Mouse (Mus musculus): Measurements from ENCODE around the gene Dnajc19. TPM values are rescaled to one million over a fixed set of nuclear protein-coding genes. Genes with fewer than 3 reads are reported as not detected.
"Not testable (repeated sequence)": the region's sequence is repeated elsewhere in the genome, so short reads cannot be mapped to it uniquely, and the experiment has no call there.

The Dnajc19 gene
- polyA plus RNA-seq, 1 experiment, result 72.0 TPM

DNA sequence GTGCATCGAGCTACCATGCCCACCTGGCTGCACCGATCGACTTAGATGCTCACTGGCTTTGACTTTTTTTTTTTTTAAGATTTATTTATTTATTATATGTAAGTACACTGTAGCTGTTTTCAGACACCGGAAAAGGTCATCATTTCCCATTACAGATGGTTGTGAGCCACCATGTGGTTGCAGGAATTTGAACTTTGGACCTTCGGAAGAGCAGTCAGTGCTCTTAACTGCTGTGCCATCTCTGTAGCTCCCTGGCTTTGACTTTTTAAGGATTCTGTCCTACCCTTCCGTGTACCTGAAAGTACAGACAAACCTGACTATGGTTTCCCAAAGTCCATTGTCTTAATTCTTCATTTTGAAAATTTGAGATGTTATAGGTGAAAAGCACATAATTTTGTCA is 8.4 kb downstream of the Dnajc19 start:
- no peaks in the 10 kb centered on the region for H3K4me1 ChIP-seq (ENCODE audit: control insufficient read depth, insufficient read depth, low read length)
- H3K4me3 ChIP-seq (replicated peaks; ENCODE audit: insufficient read depth, low read depth, low read length), result no peak overlapping the region
- no peak overlapping the region for H3K27ac ChIP-seq (ENCODE audit: insufficient read depth, low read length)
- no peak for DNase-seq
- WGBS, result 94% methylated on average over 6 of the region's 6 CpGs
- H3K27me3 ChIP-seq (ENCODE audit: control insufficient read depth, insufficient read depth, low read length), result no peaks in the 10 kb centered on the region
- TF ChIP-seq CTCF (IDR thresholded peaks at IDR 0.05; ENCODE audit: borderline replicate concordance, insufficient read depth, low read depth, low read length), result no peak
- no peak for TF ChIP-seq POLR2A (IDR thresholded peaks at IDR 0.05; ENCODE audit: borderline replicate concordance, insufficient read depth, low read length)

DNA sequence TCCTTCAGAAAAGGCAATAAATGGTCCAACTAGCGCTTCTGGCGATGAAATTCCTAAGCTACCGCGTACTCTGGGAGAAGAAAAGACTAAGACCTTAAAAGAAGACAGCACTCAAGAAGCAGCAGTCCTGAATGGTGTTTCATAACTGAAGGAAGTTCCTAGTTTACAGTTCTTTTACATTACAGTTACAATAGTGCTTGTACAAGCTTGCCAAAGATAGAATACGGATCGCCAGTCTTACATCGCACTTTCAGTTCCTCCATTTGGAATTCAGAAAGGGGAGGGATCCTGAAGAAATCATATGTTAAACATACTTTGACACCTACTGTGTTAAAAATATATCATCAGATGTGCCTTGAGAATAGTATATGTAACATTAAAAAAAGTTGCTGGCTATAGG is 12.2 kb downstream of the Dnajc19 start:
- 91% methylated on average over 7 of the region's 7 CpGs for WGBS
- not testable (repeated sequence) for H3K4me1 ChIP-seq (ENCODE audit: control insufficient read depth, insufficient read depth, low read length); H3K27me3 ChIP-seq (ENCODE audit: control insufficient read depth, insufficient read depth, low read length); DNase-seq; H3K4me3 ChIP-seq (replicated peaks; ENCODE audit: insufficient read depth, low read depth, low read length); H3K27ac ChIP-seq (ENCODE audit: insufficient read depth, low read length)

DNA sequence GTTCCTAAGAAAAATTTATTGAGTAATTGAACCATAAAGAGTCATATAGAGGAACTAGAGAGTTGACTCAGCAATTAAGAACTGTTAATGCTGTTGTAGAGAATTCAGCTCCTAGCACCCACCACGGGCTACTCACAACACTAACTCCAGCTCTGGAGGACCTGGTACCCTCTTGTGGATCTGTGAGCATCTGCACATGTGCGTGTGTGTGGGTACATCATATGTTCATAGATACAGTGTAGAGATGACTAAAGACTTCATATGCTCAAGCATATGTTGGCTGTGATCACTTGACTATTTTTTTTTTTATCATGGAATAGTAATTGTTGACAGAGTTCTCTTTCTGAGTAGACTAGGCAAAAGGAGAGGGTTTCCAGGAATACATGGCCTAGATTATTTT is 18.8 kb downstream of the Dnajc19 start:
- WGBS, result 88% methylated on average over 2 of the region's 2 CpGs
- H3K4me3 ChIP-seq (replicated peaks; ENCODE audit: insufficient read depth, low read depth, low read length), result no peak overlapping the region
- DNase-seq, result no peak
- no peaks in the 10 kb centered on the region for H3K27me3 ChIP-seq (ENCODE audit: control insufficient read depth, insufficient read depth, low read length)
- TF ChIP-seq POLR2A (IDR thresholded peaks at IDR 0.05; ENCODE audit: borderline replicate concordance, insufficient read depth, low read length), result no peak
- TF ChIP-seq CTCF (IDR thresholded peaks at IDR 0.05; ENCODE audit: borderline replicate concordance, insufficient read depth, low read depth, low read length), result no peak
- no peak overlapping the region for H3K27ac ChIP-seq (ENCODE audit: insufficient read depth, low read length)
- H3K4me1 ChIP-seq (ENCODE audit: control insufficient read depth, insufficient read depth, low read length), result no peaks in the 10 kb centered on the region

DNA sequence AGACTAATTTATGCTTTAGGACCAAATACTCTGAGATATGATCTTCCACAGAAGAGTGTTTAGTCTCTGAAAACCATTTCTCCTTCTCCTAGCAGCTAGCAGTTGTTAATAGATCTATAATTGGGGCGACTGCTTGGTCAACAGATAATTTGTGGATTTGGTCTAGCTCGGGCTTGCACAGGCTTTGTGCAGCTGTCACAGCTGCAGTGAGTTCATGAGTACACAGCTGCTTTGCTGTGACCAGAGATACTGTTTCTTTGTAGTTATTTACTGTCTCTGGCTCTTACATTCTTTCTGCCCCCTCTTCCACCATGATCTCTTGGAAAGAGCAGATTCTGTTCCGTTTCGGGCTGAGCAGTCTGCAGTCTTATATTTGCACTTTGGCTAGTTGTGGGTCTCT is 39.1 kb downstream of the Dnajc19 start:
- Histone ChIP-seq H3K4me1 (ENCODE audit: control insufficient read depth, insufficient read depth, low read length) (no peaks in the 10 kb centered on the region), H3K4me3 (replicated peaks; ENCODE audit: insufficient read depth, low read depth, low read length) (no peak overlapping the region), H3K27me3 (ENCODE audit: control insufficient read depth, insufficient read depth, low read length) (no peaks in the 10 kb centered on the region), H3K27ac (ENCODE audit: insufficient read depth, low read length) (no peak overlapping the region)
- DNase-seq, result no peak
- TF ChIP-seq CTCF (IDR thresholded peaks at IDR 0.05; ENCODE audit: borderline replicate concordance, insufficient read depth, low read depth, low read length) (no peak), POLR2A (IDR thresholded peaks at IDR 0.05; ENCODE audit: borderline replicate concordance, insufficient read depth, low read length) (no peak)
- WGBS, result 92% methylated on average over 4 of the region's 4 CpGs

DNA sequence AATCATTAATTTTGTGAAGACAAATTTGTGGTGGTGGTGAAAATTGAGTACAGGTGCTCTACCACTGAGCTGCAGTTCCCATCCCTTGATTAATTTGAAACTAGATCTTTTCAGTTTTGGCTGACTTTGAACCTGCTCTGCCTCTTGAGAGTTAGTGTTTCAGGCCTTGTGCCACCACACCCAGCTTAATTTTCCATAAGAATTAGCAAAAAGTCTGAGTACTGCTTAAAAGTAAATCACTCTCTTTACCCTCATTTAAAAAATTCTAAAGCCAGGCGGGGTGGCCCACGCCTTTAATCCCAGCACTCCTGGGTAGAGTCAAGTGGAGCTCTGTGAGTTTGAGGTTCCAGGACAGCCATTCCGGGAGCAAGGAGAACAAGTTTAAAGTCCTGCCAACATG is 45.4 kb downstream of the Dnajc19 start:
- TF ChIP-seq POLR2A (IDR thresholded peaks at IDR 0.05; ENCODE audit: borderline replicate concordance, insufficient read depth, low read length), result no peak
- TF ChIP-seq CTCF (IDR thresholded peaks at IDR 0.05; ENCODE audit: borderline replicate concordance, insufficient read depth, low read depth, low read length), result no peak
- no peak overlapping the region for H3K4me3 ChIP-seq (replicated peaks; ENCODE audit: insufficient read depth, low read depth, low read length)
- H3K27ac ChIP-seq (ENCODE audit: insufficient read depth, low read length), result no peak overlapping the region
- H3K27me3 ChIP-seq (ENCODE audit: control insufficient read depth, insufficient read depth, low read length), result no peaks in the 10 kb centered on the region
- no peak for DNase-seq
- 86% methylated on average over 3 of the region's 3 CpGs for WGBS
- no peaks in the 10 kb centered on the region for H3K4me1 ChIP-seq (ENCODE audit: control insufficient read depth, insufficient read depth, low read length)

DNA sequence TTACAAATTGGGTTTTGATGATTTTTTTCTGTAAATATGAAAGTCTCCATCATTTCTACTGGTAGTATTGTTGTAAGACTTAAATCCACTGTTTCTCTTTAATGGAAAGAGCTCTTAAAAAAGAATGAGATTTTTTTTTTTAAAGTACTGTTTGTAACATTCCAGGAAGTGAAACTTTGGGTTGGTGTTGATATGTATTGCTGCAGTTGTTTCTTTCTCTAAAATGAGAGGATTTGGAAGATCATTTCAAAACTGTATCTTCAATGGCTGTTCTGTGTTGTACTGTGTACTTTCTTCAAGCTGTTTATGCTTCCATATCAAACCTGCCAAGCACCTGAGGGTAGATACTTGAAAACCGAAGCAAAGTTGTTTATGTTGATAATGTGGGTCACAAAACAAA is 46.3 kb downstream of the Dnajc19 start:
- H3K27me3 ChIP-seq (ENCODE audit: control insufficient read depth, insufficient read depth, low read length), result no peaks in the 10 kb centered on the region
- DNase-seq, result no peak
- TF ChIP-seq CTCF (IDR thresholded peaks at IDR 0.05; ENCODE audit: borderline replicate concordance, insufficient read depth, low read depth, low read length) (no peak), POLR2A (IDR thresholded peaks at IDR 0.05; ENCODE audit: borderline replicate concordance, insufficient read depth, low read length) (no peak)
- H3K4me3 ChIP-seq (replicated peaks; ENCODE audit: insufficient read depth, low read depth, low read length), result no peak overlapping the region
- no peaks in the 10 kb centered on the region for H3K4me1 ChIP-seq (ENCODE audit: control insufficient read depth, insufficient read depth, low read length)
- H3K27ac ChIP-seq (ENCODE audit: insufficient read depth, low read length), result no peak overlapping the region
- WGBS, result 62% methylated on average over 1 of the region's 1 CpGs

DNA sequence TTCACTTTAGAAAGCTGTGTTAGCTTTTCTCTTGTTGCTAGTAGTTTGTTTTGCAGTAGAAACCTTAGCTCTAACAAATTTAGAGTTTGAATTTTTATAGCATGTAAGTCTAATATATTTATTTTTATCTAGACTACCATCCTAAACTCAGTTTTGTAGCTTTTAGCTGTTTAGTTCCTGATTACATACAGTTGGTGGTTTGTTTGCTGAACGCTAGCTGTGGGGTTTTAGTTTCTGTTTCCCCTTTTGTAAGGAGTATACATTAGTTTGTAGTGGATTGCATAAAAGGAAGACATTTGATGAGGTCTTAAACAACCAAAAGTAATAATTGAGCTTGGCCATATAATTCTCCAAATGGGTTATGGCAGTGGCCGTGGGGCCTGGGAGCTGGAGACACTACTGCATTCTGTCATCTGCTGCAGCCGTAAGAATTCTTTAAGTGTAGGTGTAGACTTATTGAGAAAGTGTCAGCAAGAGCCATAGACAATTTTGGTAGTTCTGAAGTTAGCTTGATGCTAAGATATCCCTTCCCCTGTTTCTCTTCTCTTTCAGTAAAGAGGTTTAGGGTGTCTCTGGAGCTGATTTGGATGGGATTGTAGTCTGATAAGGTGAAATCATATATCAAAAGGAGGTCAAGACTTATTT is 47.3 kb downstream of the Dnajc19 start:
- DNase-seq, result no peak
- H3K27ac ChIP-seq (ENCODE audit: insufficient read depth, low read length), result no peak overlapping the region
- 82% methylated on average over 3 of the region's 3 CpGs for WGBS
- no peak overlapping the region for H3K4me3 ChIP-seq (replicated peaks; ENCODE audit: insufficient read depth, low read depth, low read length)
- H3K27me3 ChIP-seq (ENCODE audit: control insufficient read depth, insufficient read depth, low read length), result no peaks in the 10 kb centered on the region
- TF ChIP-seq POLR2A (IDR thresholded peaks at IDR 0.05; ENCODE audit: borderline replicate concordance, insufficient read depth, low read length) (no peak), CTCF (IDR thresholded peaks at IDR 0.05; ENCODE audit: borderline replicate concordance, insufficient read depth, low read depth, low read length) (no peak)
- no peaks in the 10 kb centered on the region for H3K4me1 ChIP-seq (ENCODE audit: control insufficient read depth, insufficient read depth, low read length)

DNA sequence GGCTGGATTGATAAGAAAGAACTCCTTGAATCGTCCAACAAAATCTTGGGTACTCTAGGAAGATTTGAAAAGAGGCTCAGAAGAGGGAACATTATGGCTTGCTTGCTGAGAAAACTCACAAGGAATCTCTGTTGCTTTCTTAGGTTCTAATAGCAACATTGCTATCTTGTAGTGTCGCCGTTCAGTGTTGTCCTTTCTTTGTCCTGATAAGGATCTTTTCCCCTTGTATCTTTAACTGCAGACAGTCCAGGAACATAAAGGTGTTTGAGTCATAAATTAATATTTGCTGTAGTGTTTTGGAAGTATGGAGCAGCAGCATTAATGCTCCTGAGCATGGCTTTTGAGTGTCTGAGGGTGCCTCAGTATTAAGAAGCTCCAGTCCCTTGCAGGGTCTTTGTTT is 50.5 kb downstream of the Dnajc19 start:
- 80% methylated on average over 3 of the region's 3 CpGs for WGBS
- Histone ChIP-seq H3K4me3 (replicated peaks; ENCODE audit: insufficient read depth, low read depth, low read length) (no peak overlapping the region), H3K4me1 (ENCODE audit: control insufficient read depth, insufficient read depth, low read length) (no peaks in the 10 kb centered on the region), H3K27me3 (ENCODE audit: control insufficient read depth, insufficient read depth, low read length) (no peaks in the 10 kb centered on the region), H3K27ac (ENCODE audit: insufficient read depth, low read length) (no peak overlapping the region)
- TF ChIP-seq POLR2A (IDR thresholded peaks at IDR 0.05; ENCODE audit: borderline replicate concordance, insufficient read depth, low read length) (no peak), CTCF (IDR thresholded peaks at IDR 0.05; ENCODE audit: borderline replicate concordance, insufficient read depth, low read depth, low read length) (no peak)
- no peak for DNase-seq
